Mouse (Mus musculus) layer of hippocampus, adult 2 months (tissue): ENCODE data around the gene Tbc1d8b. TPM values are rescaled to one million over a fixed set of nuclear protein-coding genes. Genes with fewer than 3 reads are reported as not detected.

Experiments
- DNase-seq, 2 experiments: peaks; one replicate each; pipeline ENCODE4 v3.0.0; 2022; ENCODE audit warnings: low spot score in 2 of 2
- H3K27ac ChIP-seq: fragments of 200-600 bp; 2 replicates; pipeline ENCODE4 v1.8.1; 2022
- H3K4me3 ChIP-seq: fragments of 200-600 bp; 2 replicates; pipeline ENCODE4 v1.8.1; 2022; ENCODE audit warnings: mild to moderate bottlenecking
- CTCF ChIP-seq: fragments of 200-600 bp; conservative IDR thresholded peaks from 2 replicates; pipeline ENCODE4 v1.8.1; 2022; ENCODE audit warnings: antibody characterized with exemption, mild to moderate bottlenecking, moderate library complexity
- total RNA-seq, 2 experiments: library from RNA; stranded (reverse); gene quantifications; 2 replicates each; pipeline ENCODE4 v1.2.3; 2021

The Tbc1d8b gene
- total RNA-seq, 2 experiments from 2014 or later = 9.8 to 13.9 TPM

DNA sequence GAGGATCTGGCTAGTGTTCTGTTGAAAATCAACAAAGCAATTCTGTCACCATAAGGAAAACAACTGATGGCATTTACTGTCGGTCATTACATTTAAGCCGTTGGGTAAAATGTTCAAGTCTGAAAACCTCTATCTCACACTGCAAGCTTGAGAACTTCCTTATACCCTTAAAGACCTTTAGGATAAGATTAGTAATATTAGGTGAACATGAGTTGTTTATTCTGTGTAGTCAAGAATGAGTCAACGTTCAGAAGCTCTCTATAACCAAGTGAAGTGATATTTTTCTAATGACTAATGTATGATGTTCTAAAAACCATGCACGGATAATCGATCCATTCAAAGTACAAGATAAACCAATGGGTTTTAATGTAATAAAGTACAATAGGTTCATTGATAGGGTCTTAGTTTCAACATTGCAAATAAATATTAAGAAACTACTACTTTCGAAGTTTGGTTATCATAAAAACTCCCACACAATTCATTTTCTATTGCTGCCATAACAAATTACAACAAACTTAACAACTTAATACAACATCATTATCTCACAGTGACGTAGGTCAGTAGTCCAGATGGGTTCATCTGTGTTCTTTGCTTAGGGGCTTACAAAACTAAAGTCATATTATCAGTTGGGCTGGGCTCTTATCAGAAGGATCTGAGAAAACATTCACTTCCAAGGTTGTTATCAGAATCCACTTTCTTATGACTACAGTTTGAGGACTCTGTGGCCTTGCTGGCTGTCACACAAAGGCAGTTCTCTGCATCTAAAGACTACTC, 109.5 kb downstream of the Tbc1d8b start:
- H3K27ac ChIP-seq = no peak overlapping the region
- TF ChIP-seq CTCF = no peak
- DNase-seq = no peak
- no peak overlapping the region for H3K4me3 ChIP-seq

- H3K27ac ChIP-seq = no peak overlapping the region
- DNase-seq = no peak
- H3K4me3 ChIP-seq = no peak overlapping the region
- no peak for TF ChIP-seq CTCF
Observed at GRCm38 (mm10) chrX:139796037-139796436, 111.2 kb downstream of the Tbc1d8b start.

- no peak overlapping the region for H3K27ac ChIP-seq
- no peak for TF ChIP-seq CTCF
- no peak for DNase-seq
- H3K4me3 ChIP-seq = no peak overlapping the region
Observed at GRCm38 (mm10) chrX:139797875-139798274, 113.1 kb downstream of the Tbc1d8b start.

GRCm38 (mm10) chrX:139799953-139800352, 115.2 kb downstream of the Tbc1d8b start:
- H3K4me3 ChIP-seq = no peak overlapping the region
- H3K27ac ChIP-seq = no peak overlapping the region
- TF ChIP-seq CTCF = no peak
- DNase-seq = no peak

DNA sequence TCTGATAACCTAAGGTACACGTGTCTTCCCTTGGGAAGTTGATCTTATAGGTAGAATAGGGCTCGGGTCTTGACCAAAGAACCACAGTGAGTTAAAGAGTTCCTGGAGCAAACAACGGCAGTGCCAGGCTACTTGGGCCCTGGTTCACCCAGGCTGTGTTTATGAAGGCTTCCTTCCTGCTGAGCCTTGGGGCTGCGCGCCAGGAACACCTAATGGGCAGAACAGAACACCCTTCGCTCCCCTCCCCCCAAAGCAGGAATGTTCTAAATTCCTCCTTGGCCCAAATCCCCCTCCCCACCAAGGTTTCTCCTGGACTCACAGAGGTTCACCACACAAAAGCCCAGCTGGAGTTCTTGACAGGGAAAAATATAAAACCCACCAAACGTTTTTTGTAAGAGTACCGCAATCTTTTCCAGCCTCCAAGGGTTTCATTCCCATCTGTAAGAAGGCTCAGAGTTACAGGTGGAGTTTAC, 115.6 kb downstream of the Tbc1d8b start, which contains the start of gene Cldn2:
Cldn2 (plus strand) TSS at position 423 of the 473 bp plus-strand sequence.
- no peak for TF ChIP-seq CTCF
- H3K27ac ChIP-seq = no peak within 1 kb of the TSS
- no peak for DNase-seq
- H3K4me3 ChIP-seq = no peak within 1 kb of the TSS

Other genes with a start within 250 kb of the Tbc1d8b start
- under 1 TPM; 0.18 to 0.22 TPM for gene D330045A20Rik, start 204.6 kb upstream of the Tbc1d8b start, total RNA-seq
- 10 to 100 TPM; 30.4 to 30.7 TPM for gene Rnf128, start 121.7 kb upstream of the Tbc1d8b start, total RNA-seq
- not detected for gene Gm15013, start 29.5 kb downstream of the Tbc1d8b start, total RNA-seq
- gene Ripply1, start 97.4 kb downstream of the Tbc1d8b start, total RNA-seq = not detected
- gene Cldn2, start 115.8 kb downstream of the Tbc1d8b start, total RNA-seq = under 1 TPM; 0.34 to 0.82 TPM
- gene Morc4, start 186.7 kb downstream of the Tbc1d8b start, total RNA-seq = 1 to 10 TPM; 4.9 to 5.8 TPM